Mouse (Mus musculus) embryonic fibroblast, embryonic 13.5 days (primary cell): Measurements from ENCODE around the gene Stt3a. TPM values are rescaled to one million over a fixed set of nuclear protein-coding genes. Genes with fewer than 3 reads are reported as not detected.
A peak's percentile ranks its signal among the peaks of the same experiment; 100 is the strongest.

Experiments used
- H3K27ac ChIP-seq: 2 replicates; pipeline ENCODE4 v1.5.1; 2012; ENCODE audit warnings: low read length, control low read depth, inconsistent platforms; ENCODE audit not compliant: insufficient read depth
- H3K4me1 ChIP-seq: 2 replicates; pipeline ENCODE4 v1.6.1; 2011; ENCODE audit warnings: low read length; ENCODE audit not compliant: control insufficient read depth, insufficient read depth
- H3K4me3 ChIP-seq: 2 replicates; pipeline ENCODE4 v1.5.1; 2011; ENCODE audit warnings: mild to moderate bottlenecking, control low read depth, low read length; ENCODE audit not compliant: insufficient read depth
- CTCF ChIP-seq: IDR thresholded peaks from 2 replicates; pipeline ENCODE4 v1.5.1; 2011; ENCODE audit warnings: mild to moderate bottlenecking, control low read depth, low read length, moderate library complexity, borderline replicate concordance; ENCODE audit not compliant: insufficient read depth
- POLR2A ChIP-seq: IDR thresholded peaks from 2 replicates; pipeline ENCODE4 v1.6.1; 2011; ENCODE audit warnings: low read depth, mild to moderate bottlenecking, control low read depth, low read length, moderate library complexity
- polyA plus RNA-seq: library from polyadenylated mRNA; stranded (reverse); fragments of >200 nt; gene quantifications from 2 replicates; pipeline ENCODE4 v1.2.4, GENCODE M21; 2011; ENCODE audit warnings: low read depth; ENCODE audit not compliant: missing spikeins, insufficient read length

Stt3a gene
- 655 and 681 TPM in 2 replicates for polyA plus RNA-seq

GRCm38 (mm10) chr9:36767203-36768143, at the start of gene Stt3a:
Stt3a (minus strand) TSS chr9:36767679.
- Histone ChIP-seq H3K4me3 (peak within 1 kb of the TSS; percentile 80), H3K27ac (peak within 1 kb of the TSS; percentile 76), H3K4me1 (peaks cover 2% of the 10 kb centered on the region; the same call in 1 of the 2 replicates)
- no peak for TF ChIP-seq CTCF
- peak; percentile 74 for TF ChIP-seq POLR2A

- peak; percentile 49; the same call in 1 of the 2 replicates for TF ChIP-seq CTCF
- TF ChIP-seq POLR2A: no peak
- H3K4me1 ChIP-seq: no peaks in the 10 kb centered on the region
- H3K4me3 ChIP-seq: no peak overlapping the region
- H3K27ac ChIP-seq: no peak overlapping the region
These were observed 47.0 kb upstream of the Stt3a start for GRCm38 (mm10) chr9:36814486-36814885.

DNA sequence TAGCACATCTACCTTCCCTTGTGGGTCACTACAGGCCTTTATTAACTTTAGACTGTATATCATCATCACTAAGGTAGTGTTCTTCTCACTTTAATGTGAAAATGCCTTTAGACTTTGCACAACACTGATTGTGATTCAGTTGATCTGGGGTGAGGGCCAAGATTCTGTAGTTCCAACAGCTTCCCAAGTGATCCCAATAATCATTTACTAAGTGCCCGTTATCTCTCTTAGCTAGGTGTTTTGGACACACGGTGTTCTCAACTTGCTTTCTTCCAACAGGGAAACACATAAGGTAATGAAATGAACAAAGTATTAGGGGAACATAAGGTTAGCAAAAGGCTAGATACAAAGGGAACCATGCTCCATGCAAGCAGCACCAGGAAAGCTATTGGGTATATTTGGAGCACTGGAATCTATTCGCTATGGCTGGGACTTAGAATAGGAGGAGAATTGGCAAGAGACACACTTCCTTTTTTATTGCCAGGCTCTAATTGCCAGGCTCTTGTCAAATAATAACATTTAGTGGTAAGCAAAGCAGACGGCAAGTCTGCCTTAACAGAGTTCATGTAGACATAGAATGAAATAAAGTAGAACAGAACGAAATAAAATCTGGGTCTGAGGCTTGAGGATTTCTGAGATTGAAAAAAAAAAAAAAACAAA, 40.8 kb upstream of the Stt3a start:
- TF ChIP-seq CTCF: no peak
- no peak for TF ChIP-seq POLR2A
- H3K4me3 ChIP-seq: no peak overlapping the region
- H3K27ac ChIP-seq: no peak overlapping the region
- no peaks in the 10 kb centered on the region for H3K4me1 ChIP-seq

DNA sequence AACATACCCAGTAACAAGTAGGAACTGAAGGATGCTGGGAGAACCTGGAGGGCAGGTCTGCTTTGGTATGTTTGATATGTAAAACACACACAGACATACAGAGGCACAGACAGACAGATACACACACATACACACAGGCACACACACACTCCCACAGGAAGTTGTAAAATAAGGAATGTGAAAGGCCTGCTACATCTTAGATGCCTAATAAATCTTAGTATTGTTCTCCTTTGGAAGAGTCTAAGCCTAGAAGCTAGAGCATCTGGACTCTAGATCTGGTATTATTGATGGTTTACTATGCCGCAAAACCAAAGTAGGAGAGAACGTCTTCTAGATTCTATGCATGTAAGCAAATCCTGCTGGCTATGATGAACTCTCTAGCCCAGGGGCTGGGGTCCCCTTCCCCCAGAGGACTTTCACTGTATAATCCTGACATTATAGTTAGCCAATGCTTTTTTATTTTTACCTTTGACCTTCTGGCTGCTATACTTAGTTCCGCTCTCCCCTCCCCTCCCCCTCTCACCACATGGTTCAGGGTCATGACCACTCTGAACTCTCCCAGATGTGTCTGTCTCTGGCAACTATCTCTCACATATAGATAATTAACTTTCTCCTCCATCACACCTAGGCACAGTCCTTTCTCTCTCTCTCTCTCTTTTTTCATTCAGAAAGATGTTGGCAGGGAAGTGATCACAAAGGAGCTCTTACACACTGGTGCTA, 37.9 kb upstream of the Stt3a start:
- Histone ChIP-seq H3K4me3 (no peak overlapping the region), H3K4me1 (no peaks in the 10 kb centered on the region), H3K27ac (no peak overlapping the region)
- TF ChIP-seq POLR2A (no peak), CTCF (no peak)

DNA sequence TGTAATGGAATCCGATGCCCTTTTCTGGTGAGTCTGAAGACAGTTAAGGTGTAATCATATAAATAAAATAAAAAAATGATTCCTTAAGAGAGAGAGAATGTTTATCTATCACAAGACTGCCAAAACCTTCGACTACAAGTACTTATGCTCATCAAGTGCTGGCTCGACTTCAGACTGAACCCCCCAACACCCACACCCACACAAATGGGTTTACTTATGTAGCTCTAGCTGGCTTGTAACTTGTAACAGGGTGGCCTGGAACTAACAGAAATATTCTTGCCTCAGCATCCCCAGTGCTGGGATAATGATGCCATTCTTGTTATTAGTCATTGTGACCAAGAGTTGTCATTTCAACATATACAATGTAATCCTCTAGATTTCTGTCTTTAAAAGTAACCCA, 36.4 kb upstream of the Stt3a start:
- no peaks in the 10 kb centered on the region for H3K4me1 ChIP-seq
- TF ChIP-seq POLR2A (no peak), CTCF (no peak)
- H3K27ac ChIP-seq: no peak overlapping the region
- no peak overlapping the region for H3K4me3 ChIP-seq

GRCm38 (mm10) chr9:36803386-36803785, 35.9 kb upstream of the Stt3a start:
- no peaks in the 10 kb centered on the region for H3K4me1 ChIP-seq
- no peak for TF ChIP-seq POLR2A
- no peak for TF ChIP-seq CTCF

GRCm38 (mm10) chr9:36802951-36803350, 35.5 kb upstream of the Stt3a start:
- H3K4me1 ChIP-seq: no peaks in the 10 kb centered on the region
- H3K4me3 ChIP-seq: no peak overlapping the region
- TF ChIP-seq POLR2A (no peak), CTCF (no peak)
- H3K27ac ChIP-seq: no peak overlapping the region

More at GRCm38 (mm10) chr9:36803386-36803785, 35.9 kb upstream of the Stt3a start:
- H3K4me3 ChIP-seq: no peak overlapping the region
- H3K27ac ChIP-seq: no peak overlapping the region

DNA sequence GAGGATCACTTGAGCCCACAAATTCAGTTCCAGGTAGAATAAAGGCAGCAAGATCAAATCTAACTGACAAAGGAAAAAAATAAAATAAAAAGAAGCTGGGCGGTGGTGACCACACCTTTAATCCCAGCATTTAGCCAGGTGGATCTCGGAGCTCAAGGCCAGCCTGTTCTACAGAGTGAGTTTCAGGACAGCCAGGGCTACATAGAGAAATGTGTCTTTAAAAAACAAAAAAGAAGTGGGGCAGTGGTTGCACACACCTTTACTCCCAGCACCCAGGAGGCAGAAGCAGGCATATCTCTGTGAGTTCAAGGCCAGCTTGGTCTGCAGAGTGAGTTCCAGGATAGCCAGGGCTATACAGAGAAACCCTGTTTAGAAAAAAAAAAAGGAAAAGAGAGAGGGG, 34.5 kb upstream of the Stt3a start:
- H3K27ac ChIP-seq: no peak overlapping the region

GRCm38 (mm10) chr9:36796781-36797555, 29.5 kb upstream of the Stt3a start, which contains the start of gene Ei24:
Ei24 (minus strand) TSS chr9:36797393.
- TF ChIP-seq CTCF: no peak
- TF ChIP-seq POLR2A: peak; percentile 76
- Histone ChIP-seq H3K4me1 (peaks cover 7% of the 10 kb centered on the region), H3K27ac (peak within 1 kb of the TSS; percentile 56), H3K4me3 (peak within 1 kb of the TSS; percentile 94)

More for the DNA sequence above, 34.5 kb upstream of the Stt3a start:
- Histone ChIP-seq H3K4me1 (no peaks in the 10 kb centered on the region), H3K4me3 (no peak overlapping the region)
- TF ChIP-seq CTCF (no peak), POLR2A (no peak)
